Mouse (Mus musculus) adrenal gland, adult (tissue): ENCODE measurements around the gene Mthfsl.
A peak's percentile ranks its signal among the peaks of the same experiment; 100 is the strongest.
"Not testable (repeated sequence)": the region's sequence is repeated elsewhere in the genome, so short reads cannot be mapped to it uniquely, and the experiment has no call there.

ENCODE experiments used
- DNase-seq, 2 experiments: peaks; one replicate each; pipeline ENCODE4 v3.0.0; 2022 to 2023; ENCODE audit warnings: low spot score in 1 of 2; ENCODE audit not compliant: inconsistent age in 2 of 2

The Mthfsl gene

GRCm38 (mm10) chr9:88719989-88720537, at the start of gene Mthfsl:
Mthfsl (minus strand) TSS chr9:88720296.
- DNase-seq: peak; percentile 59 to 89

GRCm38 (mm10) chr9:88769470-88769869, 49.4 kb upstream of the Mthfsl start:
- not testable (repeated sequence) for DNase-seq

- DNase-seq: peak; percentile 12 to 60
Observed at GRCm38 (mm10) chr9:88746687-88747086, 26.6 kb upstream of the Mthfsl start.

- DNase-seq: not testable (repeated sequence)
Observed at GRCm38 (mm10) chr9:88746046-88746445, 25.9 kb upstream of the Mthfsl start.

GRCm38 (mm10) chr9:88735289-88735688, 15.2 kb upstream of the Mthfsl start:
- not testable (repeated sequence) for DNase-seq

GRCm38 (mm10) chr9:88733182-88733581, 13.1 kb upstream of the Mthfsl start:
- not testable (repeated sequence) for DNase-seq

- not testable (repeated sequence) for DNase-seq
Observed at GRCm38 (mm10) chr9:88732334-88732733, 12.2 kb upstream of the Mthfsl start.

GRCm38 (mm10) chr9:88731728-88732127, 11.6 kb upstream of the Mthfsl start, which contains the start of gene Bcl2a1d:
Bcl2a1d (minus strand) TSS chr9:88731914.
- not testable (repeated sequence) for DNase-seq

- DNase-seq: not testable (repeated sequence)
Observed at GRCm38 (mm10) chr9:88728311-88728710, 8.2 kb upstream of the Mthfsl start.

- not testable (repeated sequence) for DNase-seq
Observed at GRCm38 (mm10) chr9:88721628-88722027, 1.5 kb upstream of the Mthfsl start.

- DNase-seq: peak; percentile 63 to 87
Observed at GRCm38 (mm10) chr9:88719073-88719921, 799 bp downstream of the Mthfsl start.

- DNase-seq: peak; percentile 11 to 60
Observed at GRCm38 (mm10) chr9:88718593-88718992, 1.5 kb downstream of the Mthfsl start.

GRCm38 (mm10) chr9:88718140-88718539, 2.0 kb downstream of the Mthfsl start:
- peak; percentile 38 to 72 for DNase-seq

GRCm38 (mm10) chr9:88714515-88714914, 5.6 kb downstream of the Mthfsl start:
- DNase-seq: not testable (repeated sequence)

GRCm38 (mm10) chr9:88712164-88712749, 7.8 kb downstream of the Mthfsl start:
- not testable (repeated sequence) for DNase-seq

- DNase-seq: not testable (repeated sequence)
Observed at GRCm38 (mm10) chr9:88710910-88711438, 9.1 kb downstream of the Mthfsl start.

- not testable (repeated sequence) for DNase-seq
Observed at GRCm38 (mm10) chr9:88710439-88710838, 9.7 kb downstream of the Mthfsl start.

- not testable (repeated sequence) for DNase-seq
Observed at GRCm38 (mm10) chr9:88709794-88710193, 10.3 kb downstream of the Mthfsl start.

GRCm38 (mm10) chr9:88709304-88709703, 10.8 kb downstream of the Mthfsl start:
- DNase-seq: peak; percentile 11 to 43

GRCm38 (mm10) chr9:88706700-88707099, 13.4 kb downstream of the Mthfsl start:
- no peak for DNase-seq

GRCm38 (mm10) chr9:88705157-88705556, 14.9 kb downstream of the Mthfsl start:
- DNase-seq: not testable (repeated sequence)
